Mouse (Mus musculus): ENCODE data around the gene Sprr2d. TPM values are rescaled to one million over a fixed set of nuclear protein-coding genes. Genes with fewer than 3 reads are reported as not detected.

Sprr2d gene
- not detected in 2 replicates for polyA plus RNA-seq (2012; rRNA removed)

- no peak for DNase-seq (ENCODE audit: low read depth)
- no peak for TF ChIP-seq POLR2A (IDR thresholded peaks at IDR 0.05; ENCODE audit: borderline replicate concordance, extremely low read depth, insufficient read depth, insufficient read length, poor library complexity, severe bottlenecking)
- no peak for TF ChIP-seq CTCF (IDR thresholded peaks at IDR 0.05; ENCODE audit: borderline replicate concordance, extremely low read depth, insufficient read depth, insufficient read length)
These were observed at the start of gene Sprr2d for GRCm38 (mm10) chr3:92338840-92339239. Gene Sprr2d (plus strand): TSS chr3:92339140.

- DNase-seq (ENCODE audit: low read depth), result no peak
- TF ChIP-seq POLR2A (IDR thresholded peaks at IDR 0.05; ENCODE audit: borderline replicate concordance, extremely low read depth, insufficient read depth, insufficient read length, poor library complexity, severe bottlenecking), result no peak
- no peak for TF ChIP-seq CTCF (IDR thresholded peaks at IDR 0.05; ENCODE audit: borderline replicate concordance, extremely low read depth, insufficient read depth, insufficient read length)
These were observed 31.5 kb upstream of the Sprr2d start for GRCm38 (mm10) chr3:92307406-92307805.

GRCm38 (mm10) chr3:92316320-92316719 is 22.6 kb upstream of the Sprr2d start, which contains the start of gene Sprr2b:
Gene Sprr2b (plus strand): TSS chr3:92316620.
- TF ChIP-seq POLR2A (IDR thresholded peaks at IDR 0.05; ENCODE audit: borderline replicate concordance, extremely low read depth, insufficient read depth, insufficient read length, poor library complexity, severe bottlenecking) (no peak), CTCF (IDR thresholded peaks at IDR 0.05; ENCODE audit: borderline replicate concordance, extremely low read depth, insufficient read depth, insufficient read length) (no peak)
- no peak for DNase-seq (ENCODE audit: low read depth)

GRCm38 (mm10) chr3:92317384-92317783 is 21.6 kb upstream of the Sprr2d start:
- DNase-seq (ENCODE audit: low read depth), result no peak
- no peak for TF ChIP-seq POLR2A (IDR thresholded peaks at IDR 0.05; ENCODE audit: borderline replicate concordance, extremely low read depth, insufficient read depth, insufficient read length, poor library complexity, severe bottlenecking)
- no peak for TF ChIP-seq CTCF (IDR thresholded peaks at IDR 0.05; ENCODE audit: borderline replicate concordance, extremely low read depth, insufficient read depth, insufficient read length)

GRCm38 (mm10) chr3:92336278-92336677 is 2.7 kb upstream of the Sprr2d start:
- no peak for DNase-seq (ENCODE audit: low read depth)
- TF ChIP-seq CTCF (IDR thresholded peaks at IDR 0.05; ENCODE audit: borderline replicate concordance, extremely low read depth, insufficient read depth, insufficient read length) (no peak), POLR2A (IDR thresholded peaks at IDR 0.05; ENCODE audit: borderline replicate concordance, extremely low read depth, insufficient read depth, insufficient read length, poor library complexity, severe bottlenecking) (no peak)

GRCm38 (mm10) chr3:92351843-92352242 is 12.9 kb downstream of the Sprr2d start, which contains the start of gene Sprr2e:
Gene Sprr2e (plus strand): TSS chr3:92352143.
- no peak for DNase-seq (ENCODE audit: low read depth)
- TF ChIP-seq POLR2A (IDR thresholded peaks at IDR 0.05; ENCODE audit: borderline replicate concordance, extremely low read depth, insufficient read depth, insufficient read length, poor library complexity, severe bottlenecking) (no peak), CTCF (IDR thresholded peaks at IDR 0.05; ENCODE audit: borderline replicate concordance, extremely low read depth, insufficient read depth, insufficient read length) (no peak)

GRCm38 (mm10) chr3:92361619-92362018 is 22.7 kb downstream of the Sprr2d start:
- TF ChIP-seq POLR2A (IDR thresholded peaks at IDR 0.05; ENCODE audit: borderline replicate concordance, extremely low read depth, insufficient read depth, insufficient read length, poor library complexity, severe bottlenecking), result no peak
- no peak for TF ChIP-seq CTCF (IDR thresholded peaks at IDR 0.05; ENCODE audit: borderline replicate concordance, extremely low read depth, insufficient read depth, insufficient read length)

GRCm38 (mm10) chr3:92364887-92365286 is 25.9 kb downstream of the Sprr2d start, which contains the start of gene Sprr2f:
Gene Sprr2f (plus strand): TSS chr3:92365187.
- no peak for DNase-seq (ENCODE audit: low read depth)
- TF ChIP-seq POLR2A (IDR thresholded peaks at IDR 0.05; ENCODE audit: borderline replicate concordance, extremely low read depth, insufficient read depth, insufficient read length, poor library complexity, severe bottlenecking), result no peak

More at GRCm38 (mm10) chr3:92361619-92362018, 22.7 kb downstream of the Sprr2d start:
- no peak for DNase-seq (ENCODE audit: low read depth)

GRCm38 (mm10) chr3:92373613-92374012 is 34.7 kb downstream of the Sprr2d start:
- no peak for DNase-seq (ENCODE audit: low read depth)
- TF ChIP-seq CTCF (IDR thresholded peaks at IDR 0.05; ENCODE audit: borderline replicate concordance, extremely low read depth, insufficient read depth, insufficient read length), result no peak
- no peak for TF ChIP-seq POLR2A (IDR thresholded peaks at IDR 0.05; ENCODE audit: borderline replicate concordance, extremely low read depth, insufficient read depth, insufficient read length, poor library complexity, severe bottlenecking)

- DNase-seq (ENCODE audit: low read depth), result no peak
- no peak for TF ChIP-seq POLR2A (IDR thresholded peaks at IDR 0.05; ENCODE audit: borderline replicate concordance, extremely low read depth, insufficient read depth, insufficient read length, poor library complexity, severe bottlenecking)
- no peak for TF ChIP-seq CTCF (IDR thresholded peaks at IDR 0.05; ENCODE audit: borderline replicate concordance, extremely low read depth, insufficient read depth, insufficient read length)
These were observed 46.4 kb downstream of the Sprr2d start, which contains the start of gene Sprr2h for GRCm38 (mm10) chr3:92385385-92385784. Gene Sprr2h (plus strand): TSS chr3:92385685.

Other genes starting within 250 kb of the Sprr2d start
- gene Prr9, start 215.2 kb upstream of the Sprr2d start, polyA plus RNA-seq (2012; rRNA removed), result not detected in 2 replicates
- gene Lelp1, start 196.4 kb upstream of the Sprr2d start, polyA plus RNA-seq (2012; rRNA removed), result not detected in 2 replicates
- gene Sprr2a1, start 123.3 kb upstream of the Sprr2d start, polyA plus RNA-seq (2012; rRNA removed), result 0.03 and 0.05 TPM in 2 replicates
- 4.0 and 5.0 TPM in 2 replicates for gene Sprr2a2, start 123.2 kb upstream of the Sprr2d start, polyA plus RNA-seq (2012; rRNA removed)
- 0.14 and 0.23 TPM in 2 replicates for gene Sprr2a3, start 53.7 kb upstream of the Sprr2d start, polyA plus RNA-seq (2012; rRNA removed)
- gene Sprr2b, start 22.5 kb upstream of the Sprr2d start, polyA plus RNA-seq (2012; rRNA removed), result 0.26 TPM in 1 of 2 replicates, not detected in the other
- gene Sprr2e, start 13.0 kb downstream of the Sprr2d start, polyA plus RNA-seq (2012; rRNA removed), result not detected in 2 replicates
- not detected in 2 replicates for gene Sprr2f, start 26.0 kb downstream of the Sprr2d start, polyA plus RNA-seq (2012; rRNA removed)
- not detected in 2 replicates for gene Sprr2h, start 46.5 kb downstream of the Sprr2d start, polyA plus RNA-seq (2012; rRNA removed)
- not detected in 2 replicates for gene Sprr2i, start 68.9 kb downstream of the Sprr2d start, polyA plus RNA-seq (2012; rRNA removed)
- gene Sprr2j-ps, start 78.9 kb downstream of the Sprr2d start, polyA plus RNA-seq (2012; rRNA removed), result not detected in 2 replicates
- 6.8 and 9.2 TPM in 2 replicates for gene Gm9774, start 90.3 kb downstream of the Sprr2d start, polyA plus RNA-seq (2012; rRNA removed)
- gene Sprr2k, start 93.4 kb downstream of the Sprr2d start, polyA plus RNA-seq (2012; rRNA removed), result not detected in 2 replicates
- 0.11 and 0.55 TPM in 2 replicates for gene Sprr1b, start 99.6 kb downstream of the Sprr2d start, polyA plus RNA-seq (2012; rRNA removed)
- gene Sprr3, start 119.6 kb downstream of the Sprr2d start, polyA plus RNA-seq (2012; rRNA removed), result not detected in 2 replicates
- 0.63 TPM in 1 of 2 replicates, not detected in the other for gene Sprr1a, start 146.8 kb downstream of the Sprr2d start, polyA plus RNA-seq (2012; rRNA removed)
- gene Sprr4, start 161.4 kb downstream of the Sprr2d start, polyA plus RNA-seq (2012; rRNA removed), result not detected in 2 replicates
- not detected in 2 replicates for gene 2310046K23Rik, start 195.4 kb downstream of the Sprr2d start, polyA plus RNA-seq (2012; rRNA removed)
- gene Ivl, start 234.6 kb downstream of the Sprr2d start, polyA plus RNA-seq (2012; rRNA removed), result not detected in 2 replicates
- not detected in 2 replicates for gene Smcp, start 249.9 kb downstream of the Sprr2d start, polyA plus RNA-seq (2012; rRNA removed)